Mouse (Mus musculus): ENCODE results near the gene Tmem179b. TPM values are rescaled to one million over a fixed set of nuclear protein-coding genes. Genes with fewer than 3 reads are reported as not detected.

Tmem179b gene
- polyA plus RNA-seq, 1 experiment from 2014 or later = 47.6 TPM

DNA sequence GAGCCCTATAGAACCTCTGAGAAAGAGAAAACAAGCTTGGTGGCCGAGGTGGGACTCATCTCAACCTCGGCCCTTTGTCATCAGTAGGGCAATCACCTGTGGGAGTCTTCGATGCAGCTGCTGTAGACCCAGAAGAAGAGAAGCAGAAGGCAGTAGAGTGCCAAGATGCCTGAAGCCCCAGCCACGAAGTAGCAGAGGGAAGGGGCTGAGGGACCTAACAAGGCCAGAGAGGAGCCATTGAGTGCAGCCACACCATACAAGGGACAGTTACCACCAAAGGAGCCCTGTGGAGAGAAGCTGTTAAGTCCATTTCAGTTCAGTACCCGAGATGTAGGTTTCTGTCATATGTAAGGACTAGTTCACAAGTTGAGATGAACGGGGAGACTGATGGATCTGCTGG lies 858 bp downstream of the Tmem179b start:
- peak overlapping the region; percentile 96 for H3K9ac ChIP-seq
- peaks cover 30% of the 10 kb centered on the region for H3K4me1 ChIP-seq (replicated peaks)
- H3K4me3 ChIP-seq = peak overlapping the region; percentile 89
- ATAC-seq (replicated peaks; ENCODE audit: insufficient number of reproducible peaks, insufficient read depth, low FRiP score, low read depth) = no peak
- H3K4me2 ChIP-seq = peak overlapping the region; percentile 91
- H3K27me3 ChIP-seq = no peaks in the 10 kb centered on the region
- no peaks in the 10 kb centered on the region for H3K9me3 ChIP-seq (replicated peaks)
- H3K36me3 ChIP-seq = peaks cover 33% of the 10 kb centered on the region
- 41% methylated on average over 6 of the region's 6 CpGs for WGBS
- peak overlapping the region; percentile 100 for H3K27ac ChIP-seq

DNA sequence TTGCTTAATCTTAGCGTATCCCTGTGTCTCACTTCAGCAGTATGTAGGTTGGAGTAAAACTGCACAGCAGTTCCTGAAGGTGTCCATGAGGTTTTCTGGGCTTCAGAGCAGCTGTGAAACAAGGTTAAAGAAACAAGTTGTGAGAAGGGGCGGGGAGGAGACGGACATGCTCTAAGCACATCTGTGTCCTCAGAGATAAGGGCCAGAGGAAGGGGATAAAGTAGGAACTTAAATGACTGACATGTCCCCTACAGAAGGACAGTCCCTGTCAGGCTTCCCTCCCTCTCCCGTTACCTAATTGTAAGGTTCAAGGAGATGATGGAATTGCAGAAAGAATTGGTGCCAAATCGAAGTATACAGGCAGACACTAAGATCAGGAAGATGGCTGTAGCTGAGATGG lies 1.3 kb downstream of the Tmem179b start:
- Histone ChIP-seq H3K4me1 (replicated peaks) (peaks cover 30% of the 10 kb centered on the region), H3K36me3 (peaks cover 33% of the 10 kb centered on the region), H3K27me3 (no peaks in the 10 kb centered on the region), H3K27ac (peak overlapping the region; percentile 100; the same call in 1 of the 2 replicates), H3K9ac (no peak overlapping the region), H3K4me2 (peak overlapping the region; percentile 91; the same call in 1 of the 2 replicates), H3K9me3 (replicated peaks) (no peaks in the 10 kb centered on the region), H3K4me3 (peak overlapping the region; percentile 89)
- no peak for ATAC-seq (replicated peaks; ENCODE audit: insufficient number of reproducible peaks, insufficient read depth, low FRiP score, low read depth)
- 64% methylated on average over 5 of the region's 5 CpGs for WGBS

DNA sequence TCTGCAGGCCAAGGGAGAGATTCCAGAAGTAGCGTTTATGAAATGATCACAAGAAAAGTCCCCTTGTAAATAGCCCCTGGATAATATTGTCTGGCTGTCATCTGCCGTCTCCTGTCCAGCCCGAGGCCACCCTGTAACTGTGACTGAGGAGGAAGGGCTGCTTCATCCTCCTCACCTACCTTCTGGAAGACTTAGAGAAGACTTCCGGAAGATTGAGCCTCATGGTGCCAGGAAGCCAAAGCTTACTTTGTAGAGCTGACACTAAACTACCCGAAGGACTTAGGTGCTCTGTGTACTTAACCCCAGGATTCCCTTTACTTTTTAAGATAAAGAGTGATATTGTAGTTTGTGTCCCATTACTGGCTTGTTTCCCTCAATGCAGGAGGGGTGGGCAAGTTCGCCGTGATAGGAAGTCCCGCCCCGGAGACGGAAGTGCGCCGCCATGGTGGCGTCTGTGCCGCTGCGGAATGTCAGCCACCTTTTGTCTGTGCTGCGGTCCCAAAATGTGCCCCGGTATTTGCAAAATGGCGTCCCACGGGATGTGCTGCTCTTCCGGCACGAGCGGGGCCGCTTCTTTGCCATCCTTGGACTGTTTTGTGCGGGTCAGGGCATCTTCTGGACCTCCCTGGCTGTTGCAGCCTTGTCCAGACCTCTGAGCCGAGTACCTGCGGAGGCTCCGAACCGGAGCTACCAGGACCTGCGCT lies 3.5 kb downstream of the Tmem179b start, which contains the start of gene Tmem223:
Tmem223 (plus strand) TSS at position 430 of the 704 bp plus-strand sequence.
- Histone ChIP-seq H3K4me1 (replicated peaks) (peaks cover 28% of the 10 kb centered on the region), H3K36me3 (peaks cover 51% of the 10 kb centered on the region), H3K27me3 (no peaks in the 10 kb centered on the region), H3K27ac (peak within 1 kb of the TSS; percentile 86), H3K9me3 (replicated peaks) (no peaks in the 10 kb centered on the region), H3K9ac (peak within 1 kb of the TSS; percentile 83), H3K4me2 (peak within 1 kb of the TSS; percentile 72), H3K4me3 (peak within 1 kb of the TSS; percentile 72)
- 13% methylated on average over 29 of the region's 29 CpGs for WGBS
- ATAC-seq (replicated peaks; ENCODE audit: insufficient number of reproducible peaks, insufficient read depth, low FRiP score, low read depth) = 0 out of 2 replicates have a peak, but pooled peaks have one; percentile 6

DNA sequence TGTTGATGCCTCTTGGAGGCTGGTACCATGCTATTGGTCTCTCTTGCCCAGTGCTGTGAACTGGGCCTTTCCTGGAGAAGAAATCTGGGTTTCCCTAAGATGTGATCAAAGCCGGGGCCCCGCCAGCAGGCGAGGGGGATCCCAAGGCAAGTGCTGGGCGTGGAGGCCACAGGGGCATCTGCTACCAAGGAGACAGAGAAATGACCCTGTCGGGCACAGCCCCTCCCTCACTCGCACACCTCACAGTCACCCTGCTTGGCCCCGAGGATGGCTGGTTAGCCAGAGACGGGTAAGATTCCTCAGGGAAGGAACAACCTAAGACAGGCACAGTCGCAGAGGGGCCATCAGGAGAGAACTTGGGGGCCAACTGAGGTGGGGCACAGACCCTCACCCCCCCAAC lies 8.7 kb downstream of the Tmem179b start:
- H3K4me3 ChIP-seq = no peak overlapping the region
- no peak overlapping the region for H3K9ac ChIP-seq
- H3K27ac ChIP-seq = no peak overlapping the region
- H3K4me2 ChIP-seq = no peak overlapping the region
- WGBS = 91% methylated on average over 9 of the region's 9 CpGs
- no peaks in the 10 kb centered on the region for H3K9me3 ChIP-seq (replicated peaks)
- H3K27me3 ChIP-seq = no peaks in the 10 kb centered on the region
- peaks cover 79% of the 10 kb centered on the region for H3K36me3 ChIP-seq
- H3K4me1 ChIP-seq (replicated peaks) = peaks cover 4% of the 10 kb centered on the region; the same call in 1 of the 2 replicates
- ATAC-seq (replicated peaks; ENCODE audit: insufficient number of reproducible peaks, insufficient read depth, low FRiP score, low read depth) = no peak

DNA sequence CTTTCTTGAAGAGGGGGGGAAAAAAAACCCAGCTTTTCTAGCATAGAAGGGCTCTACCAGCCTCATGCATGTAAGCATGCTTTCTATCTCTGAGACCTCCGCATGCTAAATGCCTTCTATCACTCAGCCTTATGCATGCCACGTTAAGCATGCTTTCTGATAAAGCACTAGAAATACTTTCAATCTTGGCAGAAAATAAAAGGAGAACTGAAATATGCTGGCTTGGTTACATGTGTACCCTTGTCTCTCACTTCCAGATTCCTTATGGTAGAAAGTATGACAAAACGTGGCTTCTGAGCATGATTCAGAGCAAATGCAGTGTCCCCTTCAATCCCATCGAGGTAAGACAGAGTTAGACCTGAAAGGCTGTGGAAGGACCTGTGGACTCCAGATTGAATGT lies 11.0 kb downstream of the Tmem179b start:
- Histone ChIP-seq H3K4me1 (replicated peaks) (peaks cover 8% of the 10 kb centered on the region), H3K4me3 (no peak overlapping the region), H3K4me2 (no peak overlapping the region), H3K27ac (no peak overlapping the region), H3K36me3 (peaks cover 58% of the 10 kb centered on the region), H3K9me3 (replicated peaks) (no peaks in the 10 kb centered on the region), H3K9ac (no peak overlapping the region), H3K27me3 (no peaks in the 10 kb centered on the region)
- ATAC-seq (replicated peaks; ENCODE audit: insufficient number of reproducible peaks, insufficient read depth, low FRiP score, low read depth) = no peak
- WGBS = 73% methylated on average over 4 of the region's 4 CpGs

DNA sequence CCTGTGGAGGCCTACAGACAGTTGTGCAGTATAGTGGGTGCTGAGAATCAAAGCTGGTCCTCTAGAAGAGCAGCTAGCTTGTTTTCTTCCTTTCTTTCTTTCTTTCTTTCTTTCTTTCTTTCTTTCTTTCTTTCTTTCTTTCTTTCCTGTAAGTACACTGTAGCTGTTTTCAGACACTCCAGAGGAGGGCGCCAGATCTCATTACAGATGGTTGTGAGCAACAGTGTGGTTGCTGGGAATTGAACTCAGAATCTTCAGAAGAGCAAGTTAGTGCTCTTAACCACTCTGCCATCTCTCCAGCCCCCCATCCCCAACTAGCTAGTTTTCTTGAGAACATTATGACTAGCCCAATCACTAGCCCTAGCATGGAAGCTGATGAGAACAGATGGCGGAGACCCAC lies 13.5 kb downstream of the Tmem179b start:
- ATAC-seq (replicated peaks; ENCODE audit: insufficient number of reproducible peaks, insufficient read depth, low FRiP score, low read depth) = no peak
- Histone ChIP-seq H3K36me3 (peaks cover 33% of the 10 kb centered on the region), H3K4me3 (no peak overlapping the region), H3K9ac (no peak overlapping the region), H3K27ac (no peak overlapping the region), H3K4me1 (replicated peaks) (peaks cover 20% of the 10 kb centered on the region), H3K27me3 (no peaks in the 10 kb centered on the region), H3K4me2 (no peak overlapping the region), H3K9me3 (replicated peaks) (no peaks in the 10 kb centered on the region)
- 94% methylated on average over 2 of the region's 2 CpGs for WGBS

DNA sequence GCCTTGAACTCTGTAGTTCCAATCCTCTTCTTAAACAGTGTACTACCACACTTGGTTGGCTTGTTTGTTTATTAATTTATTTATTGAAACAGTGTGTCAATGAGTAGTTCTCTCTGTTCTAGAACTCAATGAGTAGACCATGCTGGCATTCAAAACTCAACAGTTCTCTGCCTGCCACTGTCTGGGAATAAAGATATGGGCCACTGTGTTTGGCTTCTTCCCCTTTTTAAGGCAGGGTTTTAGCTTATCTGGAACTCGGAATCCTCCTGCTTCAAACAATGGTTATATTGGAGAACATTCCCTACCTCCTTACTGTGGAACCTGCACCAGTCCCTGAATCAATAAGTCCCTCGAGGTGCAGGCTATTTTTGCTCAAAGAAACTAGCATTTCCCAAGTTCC lies 15.4 kb downstream of the Tmem179b start:
- no peak overlapping the region for H3K27ac ChIP-seq
- peaks cover 28% of the 10 kb centered on the region for H3K36me3 ChIP-seq
- no peaks in the 10 kb centered on the region for H3K27me3 ChIP-seq
- no peak for ATAC-seq (replicated peaks; ENCODE audit: insufficient number of reproducible peaks, insufficient read depth, low FRiP score, low read depth)
- H3K9ac ChIP-seq = no peak overlapping the region
- peak overlapping the region; percentile 60; the same call in 1 of the 2 replicates for H3K4me2 ChIP-seq
- whole genome bisulfite sequencing = 69% methylated on average over 2 of the region's 2 CpGs
- no peaks in the 10 kb centered on the region for H3K9me3 ChIP-seq (replicated peaks)
- peaks cover 22% of the 10 kb centered on the region for H3K4me1 ChIP-seq (replicated peaks)
- H3K4me3 ChIP-seq = peak overlapping the region; percentile 98; the same call in 1 of the 2 replicates

DNA sequence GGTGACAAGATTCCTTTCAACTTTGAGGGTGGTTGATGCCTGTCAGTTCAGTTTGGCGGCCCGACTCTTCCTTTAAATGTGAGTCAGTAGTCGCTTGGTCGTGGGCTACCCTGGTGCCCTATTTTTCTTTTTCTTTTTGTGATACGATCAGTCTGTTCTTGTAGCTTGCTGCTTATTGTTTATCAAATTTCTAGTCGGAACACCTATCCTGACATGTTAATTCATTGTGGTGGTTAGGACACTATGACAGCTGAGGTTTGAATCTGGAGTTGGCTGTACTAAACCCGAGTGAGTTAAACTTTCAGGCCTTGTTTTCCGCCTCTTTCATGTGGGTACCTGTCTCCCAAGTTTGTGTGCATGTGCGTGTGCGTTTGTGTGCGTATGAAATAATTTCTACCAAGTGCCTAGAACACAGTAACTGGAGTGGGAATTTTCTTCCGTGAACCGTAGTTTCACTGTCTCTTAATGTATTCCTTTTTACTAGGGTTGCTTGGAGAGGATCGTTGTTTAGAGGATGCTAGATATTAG lies 16.7 kb downstream of the Tmem179b start:
- Histone ChIP-seq H3K9ac (peak overlapping the region; percentile 98), H3K4me3 (peak overlapping the region; percentile 98), H3K4me2 (peak overlapping the region; percentile 60), H3K27ac (peak overlapping the region; percentile 89), H3K9me3 (replicated peaks) (no peaks in the 10 kb centered on the region), H3K4me1 (replicated peaks) (peaks cover 22% of the 10 kb centered on the region), H3K27me3 (no peaks in the 10 kb centered on the region), H3K36me3 (peaks cover 26% of the 10 kb centered on the region)
- 3% methylated on average over 14 of the region's 14 CpGs for WGBS
- ATAC-seq (replicated peaks; ENCODE audit: insufficient number of reproducible peaks, insufficient read depth, low FRiP score, low read depth) = no peak

DNA sequence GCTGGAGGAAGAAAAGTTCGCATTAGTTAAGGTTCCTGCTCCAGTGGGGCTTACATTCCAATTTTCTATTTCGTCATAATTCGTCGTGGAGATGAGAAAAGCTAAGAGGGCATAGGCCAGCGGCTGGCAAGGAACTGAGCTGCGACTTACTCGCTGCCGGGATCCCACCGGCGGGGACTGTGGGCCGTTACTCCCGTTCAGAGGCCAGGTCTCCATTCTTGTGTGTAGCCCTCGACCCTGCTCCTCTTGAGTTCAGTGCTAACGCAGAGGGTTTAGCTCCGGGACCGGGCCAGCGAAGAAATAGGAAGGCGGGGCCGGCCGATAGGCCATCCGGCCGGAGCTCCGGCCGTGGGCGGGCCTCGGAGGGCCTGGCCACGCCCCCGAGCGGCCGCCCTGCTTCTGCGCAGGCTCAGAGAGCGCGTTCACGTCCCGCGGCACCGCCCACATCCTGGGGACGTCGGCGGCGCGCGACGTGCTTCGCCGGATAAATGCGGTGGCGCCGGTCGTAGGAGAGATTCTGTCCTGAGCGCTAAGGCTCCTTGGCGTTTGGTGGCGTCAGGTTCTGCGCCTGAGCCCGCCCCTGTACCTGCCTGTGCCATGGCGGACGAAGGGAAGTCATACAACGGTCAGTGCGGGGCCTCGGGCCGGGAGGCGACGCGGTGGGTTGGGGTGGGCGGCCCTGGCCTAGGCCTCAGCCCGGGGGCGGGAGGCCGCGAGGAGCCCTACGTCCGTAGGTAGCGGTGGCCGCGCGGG lies 17.5 kb downstream of the Tmem179b start, which contains the start of gene Nxf1:
Nxf1 (plus strand) TSS at position 439 of the 753 bp plus-strand sequence.
- H3K9me3 ChIP-seq (replicated peaks) = no peaks in the 10 kb centered on the region
- H3K4me3 ChIP-seq = peak within 1 kb of the TSS; percentile 98
- H3K36me3 ChIP-seq = peaks cover 29% of the 10 kb centered on the region
- peak; percentile 93 for ATAC-seq (replicated peaks; ENCODE audit: insufficient number of reproducible peaks, insufficient read depth, low FRiP score, low read depth)
- peak within 1 kb of the TSS; percentile 89 for H3K27ac ChIP-seq
- H3K4me2 ChIP-seq = peak within 1 kb of the TSS; percentile 60
- H3K27me3 ChIP-seq = no peaks in the 10 kb centered on the region
- peaks cover 22% of the 10 kb centered on the region for H3K4me1 ChIP-seq (replicated peaks)
- WGBS = under 1% methylated on average over 73 of the region's 75 CpGs
- peak within 1 kb of the TSS; percentile 98 for H3K9ac ChIP-seq

DNA sequence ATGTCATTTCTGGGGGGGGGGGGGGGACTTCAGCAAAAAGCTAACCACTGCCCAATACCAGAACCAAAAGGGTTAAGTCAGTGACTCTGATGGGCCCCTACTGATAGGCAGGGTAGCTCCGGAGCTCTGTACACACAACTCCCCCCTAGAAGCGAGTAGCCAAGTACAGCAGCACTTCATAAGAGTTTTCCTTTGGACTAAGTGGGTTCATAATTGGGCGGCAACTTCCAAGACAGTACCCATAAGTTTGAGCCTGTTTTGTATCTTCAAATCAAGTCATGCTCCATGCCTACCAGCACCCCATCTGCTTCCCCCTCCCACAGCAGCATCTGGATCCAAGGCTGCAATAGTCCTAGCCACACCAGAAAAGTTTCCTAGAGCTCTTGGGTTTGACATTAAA lies 18.6 kb downstream of the Tmem179b start:
- ATAC-seq (replicated peaks; ENCODE audit: insufficient number of reproducible peaks, insufficient read depth, low FRiP score, low read depth) = no peak
- Histone ChIP-seq H3K4me3 (peak overlapping the region; percentile 98; the same call in 1 of the 2 replicates), H3K4me2 (peak overlapping the region; percentile 60), H3K4me1 (replicated peaks) (peaks cover 22% of the 10 kb centered on the region), H3K36me3 (peaks cover 39% of the 10 kb centered on the region), H3K27me3 (no peaks in the 10 kb centered on the region), H3K9ac (no peak overlapping the region), H3K9me3 (replicated peaks) (no peaks in the 10 kb centered on the region), H3K27ac (no peak overlapping the region)
- 47% methylated on average over 3 of the region's 3 CpGs for WGBS

DNA sequence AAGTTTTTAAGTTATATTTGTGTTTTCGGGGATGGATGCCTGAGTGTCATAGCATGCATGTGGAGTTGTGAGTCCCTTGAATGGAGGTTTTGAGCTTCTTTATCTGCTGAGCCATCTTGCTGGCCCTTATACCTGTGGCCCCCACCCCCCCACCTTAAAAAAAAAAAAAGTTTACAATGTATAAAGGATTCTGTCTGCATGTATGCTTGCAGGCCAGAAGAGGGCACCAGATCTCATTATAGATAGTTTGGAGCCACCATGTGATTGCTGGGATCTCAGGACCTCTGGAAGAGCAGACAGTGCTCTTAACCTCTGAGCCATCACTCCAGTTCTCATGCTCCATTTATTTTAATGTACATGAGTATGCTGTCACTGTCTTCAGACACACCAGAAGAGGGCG lies 26.9 kb downstream of the Tmem179b start:
- Histone ChIP-seq H3K27ac (no peak overlapping the region), H3K4me3 (no peak overlapping the region), H3K4me2 (no peak overlapping the region), H3K9me3 (replicated peaks) (no peaks in the 10 kb centered on the region), H3K36me3 (peaks cover 94% of the 10 kb centered on the region), H3K9ac (no peak overlapping the region), H3K27me3 (no peaks in the 10 kb centered on the region), H3K4me1 (replicated peaks) (peaks cover 9% of the 10 kb centered on the region)
- no peak for ATAC-seq (replicated peaks; ENCODE audit: insufficient number of reproducible peaks, insufficient read depth, low FRiP score, low read depth)
- 68% methylated on average over 2 of the region's 2 CpGs for WGBS
